Mouse (Mus musculus) hindbrain, embryonic 10.5 days (tissue): Measurements from ENCODE around the gene Tmem203. TPM values are rescaled to one million over a fixed set of nuclear protein-coding genes. Genes with fewer than 3 reads are reported as not detected.

Experiments used
- polyA plus RNA-seq: library from polyadenylated mRNA; unstranded; fragments of >200 nt; fragmentation: Nextera tagmentation; extraction: Ambion mirVana; gene quantifications from 2 replicates; pipeline ENCODE4 v1.2.1, GENCODE M21; 2016

Tmem203 gene
- polyA plus RNA-seq, 1 experiment from 2014 or later, result 20.3 TPM

Other genes with a start within 250 kb of the Tmem203 start
- 72.2 and 89.0 TPM in 2 replicates for gene Nsmf, start 201.1 kb upstream of the Tmem203 start, polyA plus RNA-seq
- not detected in 2 replicates for gene Entpd8, start 175.1 kb upstream of the Tmem203 start, polyA plus RNA-seq
- 0.22 and 0.38 TPM in 2 replicates for gene Noxa1, start 160.3 kb upstream of the Tmem203 start, polyA plus RNA-seq
- 77.4 and 108 TPM in 2 replicates for gene Nrarp, start 74.7 kb upstream of the Tmem203 start, polyA plus RNA-seq
- 2.6 and 2.7 TPM in 2 replicates for gene Tor4a, start 58.6 kb upstream of the Tmem203 start, polyA plus RNA-seq
- gene Nelfb, start 44.0 kb upstream of the Tmem203 start, polyA plus RNA-seq, result 123 and 132 TPM in 2 replicates
- gene Stpg3, start 40.8 kb upstream of the Tmem203 start, polyA plus RNA-seq, result not detected in 2 replicates
- not detected in 2 replicates for gene Fam166a, start 36.7 kb upstream of the Tmem203 start, polyA plus RNA-seq
- gene Tubb4b, start 30.7 kb upstream of the Tmem203 start, polyA plus RNA-seq, result 655 and 693 TPM in 2 replicates
- gene Slc34a3, start 21.1 kb upstream of the Tmem203 start, polyA plus RNA-seq, result not detected in 2 replicates
- not detected in 2 replicates for gene Rnf224, start 18.7 kb upstream of the Tmem203 start, polyA plus RNA-seq
- gene Rnf208, start 13.2 kb upstream of the Tmem203 start, polyA plus RNA-seq, result 25.5 and 43.5 TPM in 2 replicates
- gene Cysrt1, start 13.0 kb upstream of the Tmem203 start, polyA plus RNA-seq, result not detected in 2 replicates
- 5.7 and 6.2 TPM in 2 replicates for gene AL732309.1, start 8.6 kb upstream of the Tmem203 start, polyA plus RNA-seq
- 8.1 and 9.5 TPM in 2 replicates for gene Tprn, start 7.2 kb downstream of the Tmem203 start, polyA plus RNA-seq
- gene Ssna1, start 17.0 kb downstream of the Tmem203 start, polyA plus RNA-seq, result 248 and 259 TPM in 2 replicates
- gene Anapc2, start 17.0 kb downstream of the Tmem203 start, polyA plus RNA-seq, result 150 and 156 TPM in 2 replicates
- gene Tmem210, start 32.7 kb downstream of the Tmem203 start, polyA plus RNA-seq, result not detected in 2 replicates
- not detected in 2 replicates for gene Lrrc26, start 34.5 kb downstream of the Tmem203 start, polyA plus RNA-seq
- gene Grin1, start 63.7 kb downstream of the Tmem203 start, polyA plus RNA-seq, result 1.2 and 4.5 TPM in 2 replicates
- gene Man1b1, start 76.9 kb downstream of the Tmem203 start, polyA plus RNA-seq, result 57.4 and 58.7 TPM in 2 replicates
- 21.1 and 21.8 TPM in 2 replicates for gene Dpp7, start 100.9 kb downstream of the Tmem203 start, polyA plus RNA-seq
- gene Uap1l1, start 110.2 kb downstream of the Tmem203 start, polyA plus RNA-seq, result 7.4 and 10.1 TPM in 2 replicates
- 71.6 and 75.1 TPM in 2 replicates for gene Sapcd2, start 116.9 kb downstream of the Tmem203 start, polyA plus RNA-seq
- gene Entpd2, start 140.4 kb downstream of the Tmem203 start, polyA plus RNA-seq, result 0.31 TPM in 1 of 2 replicates, not detected in the other
- gene Npdc1, start 143.9 kb downstream of the Tmem203 start, polyA plus RNA-seq, result 75.1 and 155 TPM in 2 replicates
- gene Fut7, start 167.8 kb downstream of the Tmem203 start, polyA plus RNA-seq, result not detected in 2 replicates
- gene Abca2, start 173.3 kb downstream of the Tmem203 start, polyA plus RNA-seq, result 5.7 and 5.9 TPM in 2 replicates
- 0.90 and 1.2 TPM in 2 replicates for gene Clic3, start 201.4 kb downstream of the Tmem203 start, polyA plus RNA-seq
- gene Paxx, start 205.7 kb downstream of the Tmem203 start, polyA plus RNA-seq, result 17.0 and 31.3 TPM in 2 replicates
- 0.49 and 1.7 TPM in 2 replicates for gene Ptgds, start 214.6 kb downstream of the Tmem203 start, polyA plus RNA-seq
- not detected in 2 replicates for gene Lcn12, start 238.5 kb downstream of the Tmem203 start, polyA plus RNA-seq
- 88.3 and 109 TPM in 2 replicates for gene Fbxw5, start 245.3 kb downstream of the Tmem203 start, polyA plus RNA-seq
- gene C8g, start 246.3 kb downstream of the Tmem203 start, polyA plus RNA-seq, result 5.8 and 6.0 TPM in 2 replicates